Mouse (Mus musculus): ENCODE measurements around the gene Zfp654. TPM values are rescaled to one million over a fixed set of nuclear protein-coding genes. Genes with fewer than 3 reads are reported as not detected.
A peak's percentile ranks its signal among the peaks of the same experiment; 100 is the strongest.
"Not testable (repeated sequence)": the region's sequence is repeated elsewhere in the genome, so short reads cannot be mapped to it uniquely, and the experiment has no call there.

Gene Zfp654
- total RNA-seq (2022) = 10 to 100 TPM; 12.1 to 13.0 (median 12.5) TPM

GRCm38 (mm10) chr16:64851563-64852362 is at the start of gene Zfp654, which contains the start of gene Cggbp1:
TSS of gene Zfp654 (minus strand) at chr16:64851652.
TSS of gene Cggbp1 (plus strand) at chr16:64851996.
- DNase-seq (ENCODE audit: low spot score in 2 of 2) = peak; percentile 100

GRCm38 (mm10) chr16:64899084-64899483 is 47.6 kb upstream of the Zfp654 start:
- DNase-seq (ENCODE audit: low spot score in 2 of 2) = no peak

GRCm38 (mm10) chr16:64889496-64889895 is 38.0 kb upstream of the Zfp654 start:
- DNase-seq (ENCODE audit: low spot score in 2 of 2) = no peak

- no peak for DNase-seq (ENCODE audit: low spot score in 2 of 2)
Observed at GRCm38 (mm10) chr16:64885547-64885946, 34.1 kb upstream of the Zfp654 start.

GRCm38 (mm10) chr16:64885142-64885541 is 33.7 kb upstream of the Zfp654 start:
- no peak for DNase-seq (ENCODE audit: low spot score in 2 of 2)

GRCm38 (mm10) chr16:64884420-64884838 is 33.0 kb upstream of the Zfp654 start:
- DNase-seq (ENCODE audit: low spot score in 2 of 2) = no peak

GRCm38 (mm10) chr16:64883896-64884295 is 32.4 kb upstream of the Zfp654 start:
- DNase-seq (ENCODE audit: low spot score in 2 of 2) = no peak

GRCm38 (mm10) chr16:64881442-64881841 is 30.0 kb upstream of the Zfp654 start:
- DNase-seq (ENCODE audit: low spot score in 2 of 2) = no peak

GRCm38 (mm10) chr16:64880986-64881385 is 29.5 kb upstream of the Zfp654 start:
- no peak for DNase-seq (ENCODE audit: low spot score in 2 of 2)

GRCm38 (mm10) chr16:64879735-64880134 is 28.3 kb upstream of the Zfp654 start:
- DNase-seq (ENCODE audit: low spot score in 2 of 2) = no peak

GRCm38 (mm10) chr16:64878611-64879132 is 27.2 kb upstream of the Zfp654 start:
- DNase-seq (ENCODE audit: low spot score in 2 of 2) = no peak

- no peak for DNase-seq (ENCODE audit: low spot score in 2 of 2)
Observed at GRCm38 (mm10) chr16:64877314-64877713, 25.9 kb upstream of the Zfp654 start.

- no peak for DNase-seq (ENCODE audit: low spot score in 2 of 2)
Observed at GRCm38 (mm10) chr16:64876631-64877265, 25.3 kb upstream of the Zfp654 start.

- DNase-seq (ENCODE audit: low spot score in 2 of 2) = no peak
Observed at GRCm38 (mm10) chr16:64875822-64876221, 24.4 kb upstream of the Zfp654 start.

- no peak for DNase-seq (ENCODE audit: low spot score in 2 of 2)
Observed at GRCm38 (mm10) chr16:64875384-64875783, 23.9 kb upstream of the Zfp654 start.

GRCm38 (mm10) chr16:64873416-64874305 is 22.2 kb upstream of the Zfp654 start:
- peak; percentile 22 to 36 for DNase-seq (ENCODE audit: low spot score in 2 of 2)

GRCm38 (mm10) chr16:64872841-64873240 is 21.4 kb upstream of the Zfp654 start:
- no peak for DNase-seq (ENCODE audit: low spot score in 2 of 2)

- DNase-seq (ENCODE audit: low spot score in 2 of 2) = no peak
Observed at GRCm38 (mm10) chr16:64872296-64872695, 20.8 kb upstream of the Zfp654 start.

GRCm38 (mm10) chr16:64869621-64870020 is 18.2 kb upstream of the Zfp654 start:
- no peak for DNase-seq (ENCODE audit: low spot score in 2 of 2)

- no peak for DNase-seq (ENCODE audit: low spot score in 2 of 2)
Observed at GRCm38 (mm10) chr16:64868613-64869012, 17.2 kb upstream of the Zfp654 start.

GRCm38 (mm10) chr16:64865841-64866240 is 14.4 kb upstream of the Zfp654 start:
- DNase-seq (ENCODE audit: low spot score in 2 of 2) = not testable (repeated sequence)

All from gastrocnemius, adult 8-10 months (tissue).